Mouse (Mus musculus) bone marrow, adult 2 months (tissue): ENCODE results near the gene Col23a1.

Experiments used
- CTCF ChIP-seq: fragments of 200-500 bp; IDR thresholded peaks from 2 replicates; pipeline ENCODE4 v1.5.1; 2011; ENCODE audit warnings: low read length, control low read depth; ENCODE audit not compliant: control insufficient read depth, insufficient read depth
- POLR2A ChIP-seq: fragments of 200-500 bp; IDR thresholded peaks from 2 replicates; pipeline ENCODE4 v1.6.1; 2011; ENCODE audit warnings: low read depth, mild to moderate bottlenecking, control low read depth, low read length, borderline replicate concordance; ENCODE audit not compliant: control insufficient read depth

GRCm38 (mm10) chr11:51262342-51263285 lies 27.1 kb upstream of the Col23a1 start, which contains the start of gene BC049762:
- peak; percentile 99 for TF ChIP-seq POLR2A
- TF ChIP-seq CTCF = peak; percentile 34; the same call in 1 of the 2 replicates
